Mouse (Mus musculus): ENCODE data around the gene Ipo8. TPM values are rescaled to one million over a fixed set of nuclear protein-coding genes. Genes with fewer than 3 reads are reported as not detected.

The Ipo8 gene
- polyA plus RNA-seq, 1 experiment = 7.2 TPM

GRCm38 (mm10) chr6:148786186-148786585, 45.1 kb downstream of the Ipo8 start:
- no peak for DNase-seq (ENCODE audit: low read depth in 1 of 2, low spot score in 2 of 2)
- no peaks in the 10 kb centered on the region for H3K27me3 ChIP-seq (ENCODE audit: control insufficient read depth, insufficient read depth, low read length)
- TF ChIP-seq POLR2A (IDR thresholded peaks at IDR 0.05; ENCODE audit: low read depth, low read length) (no peak), CTCF (IDR thresholded peaks at IDR 0.05; ENCODE audit: extremely low read depth, insufficient read depth, insufficient read length, insufficient replicate concordance) (no peak)
- no peaks in the 10 kb centered on the region for H3K4me1 ChIP-seq (ENCODE audit: control insufficient read depth, insufficient read depth, insufficient read length)
- peaks cover 43% of the 10 kb centered on the region for H3K36me3 ChIP-seq (ENCODE audit: control insufficient read depth, insufficient read depth, low read length)
- no peak overlapping the region for H3K27ac ChIP-seq (ENCODE audit: insufficient read depth, low read length)
- 94% methylated on average over 5 of the region's 5 CpGs for WGBS
- no peak overlapping the region for H3K4me3 ChIP-seq (ENCODE audit: extremely low read depth, insufficient read depth, insufficient read length)

DNA sequence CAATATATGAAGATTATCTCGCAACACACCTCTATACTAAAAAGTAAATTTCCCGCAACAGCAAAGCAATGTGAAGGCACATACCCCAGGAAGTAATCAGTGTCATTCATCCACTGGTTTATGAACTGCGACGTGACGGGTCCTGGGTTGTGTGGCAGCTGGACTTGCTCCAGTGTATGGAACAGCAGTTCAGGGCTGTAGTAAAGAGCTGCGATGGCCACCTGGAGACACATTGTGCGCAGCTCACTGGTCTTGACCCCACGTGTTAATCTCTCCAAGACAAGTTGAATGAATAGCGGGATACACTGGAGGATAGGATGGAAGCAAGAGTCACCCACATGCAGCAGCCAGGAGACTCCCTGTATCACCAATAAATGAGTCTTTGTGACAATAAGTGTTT, 46.8 kb downstream of the Ipo8 start:
- no peak for DNase-seq (ENCODE audit: low read depth in 1 of 2, low spot score in 2 of 2)
- no peak for TF ChIP-seq CTCF (IDR thresholded peaks at IDR 0.05; ENCODE audit: extremely low read depth, insufficient read depth, insufficient read length, insufficient replicate concordance)
- Histone ChIP-seq H3K4me1 (ENCODE audit: control insufficient read depth, insufficient read depth, insufficient read length) (no peaks in the 10 kb centered on the region), H3K27ac (ENCODE audit: insufficient read depth, low read length) (no peak overlapping the region), H3K27me3 (ENCODE audit: control insufficient read depth, insufficient read depth, low read length) (no peaks in the 10 kb centered on the region), H3K36me3 (ENCODE audit: control insufficient read depth, insufficient read depth, low read length) (peaks cover 38% of the 10 kb centered on the region), H3K4me3 (ENCODE audit: extremely low read depth, insufficient read depth, insufficient read length) (no peak overlapping the region)
- 96% methylated on average over 9 of the region's 9 CpGs for WGBS

DNA sequence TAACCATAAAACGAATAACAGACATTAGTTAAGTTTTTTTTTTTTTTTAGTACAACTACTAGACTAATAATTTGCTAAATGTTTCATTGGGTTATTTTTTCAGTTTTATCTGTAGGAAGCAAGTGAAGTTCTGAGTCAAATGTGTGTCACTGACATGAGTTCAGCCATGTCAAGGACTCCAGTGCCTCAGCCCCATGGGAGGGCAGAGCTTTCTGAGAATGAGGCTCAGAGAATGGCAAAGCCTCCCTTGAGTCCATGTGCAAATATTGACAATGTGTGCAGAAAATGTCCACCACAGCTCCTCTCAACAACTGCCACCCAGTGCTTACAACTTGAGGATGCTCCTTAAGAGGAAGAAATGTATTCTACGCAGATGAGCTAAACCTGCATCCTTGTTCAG, 55.0 kb downstream of the Ipo8 start:
- Histone ChIP-seq H3K36me3 (ENCODE audit: control insufficient read depth, insufficient read depth, low read length) (peaks cover 31% of the 10 kb centered on the region), H3K27me3 (ENCODE audit: control insufficient read depth, insufficient read depth, low read length) (no peaks in the 10 kb centered on the region), H3K4me3 (ENCODE audit: extremely low read depth, insufficient read depth, insufficient read length) (no peak overlapping the region), H3K27ac (ENCODE audit: insufficient read depth, low read length) (no peak overlapping the region), H3K4me1 (ENCODE audit: control insufficient read depth, insufficient read depth, insufficient read length) (no peaks in the 10 kb centered on the region)
- DNase-seq (ENCODE audit: low read depth in 1 of 2, low spot score in 2 of 2) = no peak
- no peak for TF ChIP-seq CTCF (IDR thresholded peaks at IDR 0.05; ENCODE audit: extremely low read depth, insufficient read depth, insufficient read length, insufficient replicate concordance)
- TF ChIP-seq POLR2A (IDR thresholded peaks at IDR 0.05; ENCODE audit: low read depth, low read length) = no peak
- WGBS = 97% methylated on average over 2 of the region's 2 CpGs

GRCm38 (mm10) chr6:148771423-148771822, 59.8 kb downstream of the Ipo8 start:
- 86% methylated on average over 3 of the region's 3 CpGs for WGBS
- no peak overlapping the region for H3K27ac ChIP-seq (ENCODE audit: insufficient read depth, low read length)
- no peaks in the 10 kb centered on the region for H3K27me3 ChIP-seq (ENCODE audit: control insufficient read depth, insufficient read depth, low read length)
- H3K4me3 ChIP-seq (ENCODE audit: extremely low read depth, insufficient read depth, insufficient read length) = no peak overlapping the region
- no peaks in the 10 kb centered on the region for H3K4me1 ChIP-seq (ENCODE audit: control insufficient read depth, insufficient read depth, insufficient read length)
- TF ChIP-seq CTCF (IDR thresholded peaks at IDR 0.05; ENCODE audit: extremely low read depth, insufficient read depth, insufficient read length, insufficient replicate concordance) (no peak), POLR2A (IDR thresholded peaks at IDR 0.05; ENCODE audit: low read depth, low read length) (no peak)
- H3K36me3 ChIP-seq (ENCODE audit: control insufficient read depth, insufficient read depth, low read length) = peaks cover 24% of the 10 kb centered on the region
- no peak for DNase-seq (ENCODE audit: low read depth in 1 of 2, low spot score in 2 of 2)

DNA sequence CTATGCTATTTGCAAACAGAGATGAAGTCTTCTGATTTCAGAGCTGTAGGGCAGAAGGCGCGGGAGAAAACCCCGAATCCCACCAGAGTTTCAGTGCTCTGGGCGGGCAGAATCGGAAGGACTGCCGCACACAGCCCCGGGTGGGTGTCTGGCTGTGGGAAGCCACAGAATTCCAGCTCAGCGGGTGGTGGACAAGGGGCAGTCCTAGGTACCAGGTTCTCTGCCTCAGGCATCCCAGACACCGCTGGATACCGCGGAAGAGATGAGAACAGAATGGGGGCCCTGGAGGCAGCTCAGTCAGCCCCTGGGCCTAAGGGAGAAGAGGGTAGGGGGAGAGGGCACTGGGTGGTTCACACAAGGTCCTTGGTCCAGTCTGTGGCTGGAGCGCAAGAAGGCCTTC, 62.8 kb downstream of the Ipo8 start:
- WGBS = 92% methylated on average over 12 of the region's 12 CpGs
- no peak for TF ChIP-seq CTCF (IDR thresholded peaks at IDR 0.05; ENCODE audit: extremely low read depth, insufficient read depth, insufficient read length, insufficient replicate concordance)
- no peak for TF ChIP-seq POLR2A (IDR thresholded peaks at IDR 0.05; ENCODE audit: low read depth, low read length)
- no peak for DNase-seq (ENCODE audit: low read depth in 1 of 2, low spot score in 2 of 2)

DNA sequence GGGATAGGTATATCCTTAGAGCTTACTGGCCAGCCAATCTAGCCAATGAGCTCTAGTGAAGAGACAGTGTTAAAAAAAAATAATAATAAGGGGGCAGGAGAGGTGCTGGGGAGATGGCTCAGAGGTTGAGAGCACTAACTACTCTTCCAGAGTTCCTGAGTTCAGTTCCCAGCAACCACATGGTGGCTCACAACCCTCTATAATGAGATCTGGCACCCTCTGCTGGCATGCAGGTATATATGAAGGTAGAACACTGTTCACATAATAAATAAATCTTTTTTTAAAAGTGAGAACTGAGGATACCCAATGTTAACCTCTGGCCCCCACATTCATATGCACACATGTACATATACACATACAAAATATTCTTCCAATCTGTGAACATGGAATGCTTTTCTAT, 64.0 kb downstream of the Ipo8 start:
- Histone ChIP-seq H3K27ac (ENCODE audit: insufficient read depth, low read length) (no peak overlapping the region), H3K27me3 (ENCODE audit: control insufficient read depth, insufficient read depth, low read length) (no peaks in the 10 kb centered on the region), H3K36me3 (ENCODE audit: control insufficient read depth, insufficient read depth, low read length) (peaks cover 9% of the 10 kb centered on the region), H3K4me1 (ENCODE audit: control insufficient read depth, insufficient read depth, insufficient read length) (no peaks in the 10 kb centered on the region), H3K4me3 (ENCODE audit: extremely low read depth, insufficient read depth, insufficient read length) (no peak overlapping the region)
- no peak for DNase-seq (ENCODE audit: low read depth in 1 of 2, low spot score in 2 of 2)
- TF ChIP-seq CTCF (IDR thresholded peaks at IDR 0.05; ENCODE audit: extremely low read depth, insufficient read depth, insufficient read length, insufficient replicate concordance) (no peak), POLR2A (IDR thresholded peaks at IDR 0.05; ENCODE audit: low read depth, low read length) (no peak)

More for the DNA sequence above, 62.8 kb downstream of the Ipo8 start:
- Histone ChIP-seq H3K27me3 (ENCODE audit: control insufficient read depth, insufficient read depth, low read length) (no peaks in the 10 kb centered on the region), H3K27ac (ENCODE audit: insufficient read depth, low read length) (no peak overlapping the region), H3K36me3 (ENCODE audit: control insufficient read depth, insufficient read depth, low read length) (peaks cover 12% of the 10 kb centered on the region), H3K4me1 (ENCODE audit: control insufficient read depth, insufficient read depth, insufficient read length) (no peaks in the 10 kb centered on the region), H3K4me3 (ENCODE audit: extremely low read depth, insufficient read depth, insufficient read length) (no peak overlapping the region)

DNA sequence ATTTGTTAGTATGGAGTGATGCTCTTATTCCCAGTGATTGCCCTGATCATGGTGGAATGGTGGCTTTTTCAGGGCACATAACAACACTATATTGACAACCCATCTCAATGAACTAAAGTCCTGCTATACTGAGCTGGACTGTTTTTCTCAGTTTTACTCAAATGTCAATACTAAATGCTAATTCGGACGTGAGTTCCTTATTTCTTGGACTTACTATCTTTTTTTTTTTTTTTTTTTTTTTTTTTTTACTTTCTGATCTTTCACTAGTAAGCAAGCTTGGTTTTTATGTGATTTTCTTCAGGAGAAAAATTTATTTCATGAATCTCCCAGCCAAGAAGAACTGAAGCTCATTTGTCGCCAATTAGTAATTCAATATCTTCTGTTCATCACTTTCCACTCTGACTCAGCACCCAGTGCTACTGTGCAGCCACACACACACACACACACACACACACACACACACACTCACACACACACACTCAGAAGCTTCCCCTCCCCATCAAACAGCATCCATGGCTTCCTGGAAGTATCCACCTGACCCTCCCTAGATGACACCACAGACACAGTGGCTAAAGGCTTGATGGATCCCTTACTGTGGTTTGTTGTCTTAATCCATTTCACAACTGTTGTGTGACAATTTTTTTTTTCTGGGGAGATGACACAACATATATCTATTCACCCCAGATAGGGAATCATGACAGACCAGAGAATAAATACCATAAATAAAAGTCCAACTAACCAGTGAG, 69.1 kb downstream of the Ipo8 start:
- no peaks in the 10 kb centered on the region for H3K27me3 ChIP-seq (ENCODE audit: control insufficient read depth, insufficient read depth, low read length)
- WGBS = 62% methylated on average over 3 of the region's 3 CpGs
- no peaks in the 10 kb centered on the region for H3K4me1 ChIP-seq (ENCODE audit: control insufficient read depth, insufficient read depth, insufficient read length)
- H3K4me3 ChIP-seq (ENCODE audit: extremely low read depth, insufficient read depth, insufficient read length) = no peak overlapping the region
- H3K27ac ChIP-seq (ENCODE audit: insufficient read depth, low read length) = no peak overlapping the region
- no peaks in the 10 kb centered on the region for H3K36me3 ChIP-seq (ENCODE audit: control insufficient read depth, insufficient read depth, low read length)
- no peak for TF ChIP-seq POLR2A (IDR thresholded peaks at IDR 0.05; ENCODE audit: low read depth, low read length)
- TF ChIP-seq CTCF (IDR thresholded peaks at IDR 0.05; ENCODE audit: extremely low read depth, insufficient read depth, insufficient read length, insufficient replicate concordance) = no peak
- DNase-seq (ENCODE audit: low read depth in 1 of 2, low spot score in 2 of 2) = no peak

All from spleen, adult 2 months (tissue).